Mouse (Mus musculus): ENCODE measurements around the gene St8sia1.
"Not testable (repeated sequence)": the region's sequence is repeated elsewhere in the genome, so short reads cannot be mapped to it uniquely, and the experiment has no call there.

DNA sequence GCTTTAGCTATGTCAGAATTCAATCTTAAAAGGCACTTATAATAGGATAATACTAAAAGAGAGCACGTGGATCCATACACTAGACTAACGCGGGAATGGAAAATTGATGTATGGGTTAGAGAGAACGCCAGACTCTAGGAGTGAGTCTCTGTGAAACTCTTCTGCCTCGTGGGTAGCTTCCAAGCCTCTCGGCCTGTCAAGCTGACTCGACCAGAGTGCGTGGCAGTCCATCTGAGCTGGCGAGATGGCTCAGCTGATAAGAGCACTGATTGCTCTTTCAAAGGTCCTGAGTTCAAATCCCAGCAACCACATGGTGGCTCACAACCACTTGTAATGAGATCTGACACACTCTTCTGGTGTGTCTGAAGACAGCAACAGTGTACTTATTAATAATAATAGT is 22.5 kb upstream of the St8sia1 start:
- not testable (repeated sequence) for TF ChIP-seq CTCF, POLR2A (IDR thresholded peaks at IDR 0.05; ENCODE audit: insufficient read depth, low read depth, low read length)

Data from olfactory bulb, adult 2 months (tissue).